Mouse (Mus musculus) heart, embryonic 14.5 days (tissue): ENCODE measurements at regions not wholly inside any gene's neighbourhood (a gene's known extent, or its start where the extent isn't known, plus 50 kb on each side); places are given as distances from the start of the nearest gene placed in this dataset.

Source experiments
- ATAC-seq: fragments of 200-750 bp; cut with Nextera tagmentation; 2 replicates; pipeline ENCODE4 v1.8.0; 2017; ENCODE audit warnings: low read depth, moderate TSS enrichment; ENCODE audit not compliant: insufficient number of reproducible peaks, insufficient read depth, low FRiP score
- H3K27ac ChIP-seq, 2 experiments: fragments of 200-500 bp in 1 of 2; fragments of 300-500 bp in 1 of 2; sonication (generic) in 1 of 2; replicated peaks in 1 of 2; 2 replicates each; pipeline ENCODE4 v1.5.1; 2012 to 2014; ENCODE audit warnings: low read depth in 2 of 2, low read length in 2 of 2, control low read depth in 1 of 2, mild to moderate bottlenecking in 1 of 2, mixed read lengths in 1 of 2; ENCODE audit not compliant: control insufficient read depth in 1 of 2, insufficient read depth in 1 of 2
- H3K27me3 ChIP-seq: fragments of 300-500 bp; sonication (generic); 2 replicates; pipeline ENCODE4 v1.6.1; 2014; ENCODE audit warnings: mild to moderate bottlenecking, low read length, control low read depth; ENCODE audit not compliant: control insufficient read depth, insufficient read depth
- H3K36me3 ChIP-seq: fragments of 300-500 bp; sonication (generic); 2 replicates; pipeline ENCODE4 v1.6.1; 2014; ENCODE audit warnings: mild to moderate bottlenecking, control low read depth, low read length, mixed read lengths; ENCODE audit not compliant: control insufficient read depth, insufficient read depth
- H3K4me1 ChIP-seq, 2 experiments: fragments of 200-500 bp in 1 of 2; fragments of 300-500 bp in 1 of 2; sonication (generic) in 1 of 2; 2 replicates each; pipeline ENCODE4 v1.6.1; 2012 to 2014; ENCODE audit warnings: low read length in 2 of 2, control low read depth in 1 of 2, mixed read lengths in 1 of 2; ENCODE audit not compliant: control insufficient read depth in 2 of 2, insufficient read depth in 2 of 2
- H3K4me2 ChIP-seq: fragments of 300-500 bp; sonication (generic); 2 replicates; pipeline ENCODE4 v1.6.1; 2014; ENCODE audit warnings: mild to moderate bottlenecking, low read length
- H3K4me3 ChIP-seq, 2 experiments: fragments of 200-500 bp in 1 of 2; fragments of 300-500 bp in 1 of 2; sonication (generic) in 1 of 2; 2 replicates each; pipeline ENCODE4 v1.5.1; 2012 to 2014; ENCODE audit warnings: low read length in 2 of 2, mild to moderate bottlenecking in 2 of 2, control low read depth in 1 of 2, low read depth in 1 of 2, moderate library complexity in 1 of 2; ENCODE audit not compliant: control insufficient read depth in 1 of 2, insufficient read depth in 1 of 2
- H3K9ac ChIP-seq: fragments of 300-500 bp; sonication (generic); 2 replicates; pipeline ENCODE4 v1.6.1; 2014; ENCODE audit warnings: mild to moderate bottlenecking, low read length
- H3K9me3 ChIP-seq: fragments of 300-500 bp; sonication (generic); 2 replicates; pipeline ENCODE4 v1.6.1; 2016; ENCODE audit warnings: low read length, control low read depth; ENCODE audit not compliant: control insufficient read depth
- WGBS: fragments of 180-500 bp; shearing (Covaris S2); extraction: QIAGEN DNeasy Blood & Tissue Kit; methylation state at CpG from one replicate; pipeline ENCODE4 v1.1.7; 2014; 5-methylcytosine and 5-hydroxymethylcytosine counted together

- Histone ChIP-seq H3K27ac (no peak overlapping the region), H3K9me3 (no peaks in the 10 kb centered on the region), H3K4me3 (no peak overlapping the region), H3K4me1 (no peaks in the 10 kb centered on the region), H3K36me3 (no peaks in the 10 kb centered on the region), H3K27me3 (no peaks in the 10 kb centered on the region), H3K4me2 (no peak overlapping the region), H3K9ac (no peak overlapping the region)
- ATAC-seq = no peak
- 89% methylated on average over 5 of the region's 5 CpGs for WGBS
Observed at GRCm38 (mm10) chr1:88777009-88777408, 75.0 kb upstream of the Arl4c start.

GRCm38 (mm10) chr1:88780262-88780661 is 78.2 kb upstream of the Arl4c start:
- Histone ChIP-seq H3K27me3 (no peaks in the 10 kb centered on the region), H3K36me3 (no peaks in the 10 kb centered on the region), H3K4me1 (peaks cover 0 to 3% of the 10 kb centered on the region in 2 experiments; a peak in 1 of 4 replicates), H3K9ac (no peak overlapping the region), H3K4me3 (no peak overlapping the region), H3K27ac (no peak overlapping the region), H3K9me3 (no peaks in the 10 kb centered on the region), H3K4me2 (no peak overlapping the region)
- 49% methylated on average over 4 of the region's 4 CpGs for WGBS
- no peak for ATAC-seq

GRCm38 (mm10) chr1:88783083-88783482 is 81.1 kb upstream of the Arl4c start:
- Histone ChIP-seq H3K27ac (no peak overlapping the region), H3K9me3 (peaks cover 5% of the 10 kb centered on the region; the same call in 1 of the 2 replicates), H3K4me3 (no peak overlapping the region), H3K9ac (no peak overlapping the region), H3K36me3 (no peaks in the 10 kb centered on the region), H3K4me1 (peaks cover 0 to 8% of the 10 kb centered on the region in 2 experiments; a peak in 3 of 4 replicates), H3K27me3 (no peaks in the 10 kb centered on the region), H3K4me2 (no peak overlapping the region)
- no peak for ATAC-seq
- WGBS = 89% methylated on average over 4 of the region's 4 CpGs

GRCm38 (mm10) chr1:88784866-88785620 is 83.0 kb upstream of the Arl4c start:
- H3K4me2 ChIP-seq = no peak overlapping the region
- no peak for ATAC-seq
- H3K4me3 ChIP-seq = no peak overlapping the region
- no peaks in the 10 kb centered on the region for H3K36me3 ChIP-seq
- peaks cover 5% of the 10 kb centered on the region; the same call in 1 of the 2 replicates for H3K9me3 ChIP-seq
- H3K4me1 ChIP-seq = peaks cover 0 to 8% of the 10 kb centered on the region in 2 experiments; a peak in 3 of 4 replicates
- H3K27ac ChIP-seq = no peak overlapping the region
- whole genome bisulfite sequencing = 26% methylated on average over 4 of the region's 5 CpGs
- no peaks in the 10 kb centered on the region for H3K27me3 ChIP-seq
- H3K9ac ChIP-seq = no peak overlapping the region

- 75% methylated on average over 14 of the region's 14 CpGs for WGBS
- no peaks in the 10 kb centered on the region for H3K27me3 ChIP-seq
- H3K36me3 ChIP-seq = no peaks in the 10 kb centered on the region
- peaks cover 0 to 8% of the 10 kb centered on the region in 2 experiments; a peak in 3 of 4 replicates for H3K4me1 ChIP-seq
- peaks cover 5% of the 10 kb centered on the region; the same call in 1 of the 2 replicates for H3K9me3 ChIP-seq
- no peak overlapping the region for H3K9ac ChIP-seq
- no peak for ATAC-seq
- H3K27ac ChIP-seq = no peak overlapping the region
- H3K4me3 ChIP-seq = no peak overlapping the region
- H3K4me2 ChIP-seq = no peak overlapping the region
Observed at GRCm38 (mm10) chr1:88786066-88786465, 84.0 kb upstream of the Arl4c start.

GRCm38 (mm10) chr1:88790674-88791073 is 88.7 kb upstream of the Arl4c start:
- 72% methylated on average over 7 of the region's 7 CpGs for WGBS
- no peaks in the 10 kb centered on the region for H3K27me3 ChIP-seq
- peaks cover 5% of the 10 kb centered on the region; the same call in 1 of the 2 replicates for H3K9me3 ChIP-seq
- H3K27ac ChIP-seq = no peak overlapping the region
- no peak for ATAC-seq
- H3K4me1 ChIP-seq = peaks cover 0 to under 1% of the 10 kb centered on the region in 2 experiments; a peak in 2 of 4 replicates
- no peaks in the 10 kb centered on the region for H3K36me3 ChIP-seq
- no peak overlapping the region for H3K4me3 ChIP-seq
- H3K9ac ChIP-seq = no peak overlapping the region
- no peak overlapping the region for H3K4me2 ChIP-seq

GRCm38 (mm10) chr1:88794926-88795325 is 92.9 kb upstream of the Arl4c start:
- no peak overlapping the region for H3K4me2 ChIP-seq
- no peaks in the 10 kb centered on the region for H3K27me3 ChIP-seq
- no peak overlapping the region for H3K9ac ChIP-seq
- H3K4me3 ChIP-seq = no peak overlapping the region
- H3K36me3 ChIP-seq = no peaks in the 10 kb centered on the region
- H3K4me1 ChIP-seq = peaks cover 5 to 7% of the 10 kb centered on the region in 2 experiments
- WGBS = 83% methylated on average over 10 of the region's 10 CpGs
- H3K9me3 ChIP-seq = no peaks in the 10 kb centered on the region; the same call in 1 of the 2 replicates
- H3K27ac ChIP-seq = no peak overlapping the region
- ATAC-seq = no peak
